Mouse (Mus musculus) cerebellum, postnatal 36 days (tissue): ENCODE results near the gene Mogs.

Source experiments
- DNase-seq, 2 experiments: peaks; one replicate each; pipeline ENCODE4 v3.0.0; 2021 to 2022; ENCODE audit warnings: mixed read lengths in 2 of 2

Mogs gene

DNA sequence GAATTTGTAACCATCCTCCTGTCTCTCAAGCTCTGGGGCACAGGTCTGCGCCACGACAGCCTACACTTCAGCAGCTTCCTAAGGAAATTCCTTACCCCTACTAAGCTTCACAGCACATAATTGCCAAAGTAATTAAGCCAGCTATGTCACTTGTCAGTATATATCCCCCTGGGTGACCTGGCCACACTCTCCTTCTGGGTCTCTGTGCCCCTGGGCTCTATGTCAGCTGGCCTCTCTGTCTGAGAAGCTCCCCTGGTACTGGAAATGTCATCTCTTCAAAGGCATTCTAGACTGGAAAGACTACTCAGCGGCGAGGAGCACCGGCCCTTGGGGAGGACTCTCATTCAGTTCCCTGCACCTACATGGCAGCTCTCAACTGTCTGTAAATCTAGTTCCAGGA is 7.7 kb downstream of the Mogs start:
- DNase-seq = no peak

DNA sequence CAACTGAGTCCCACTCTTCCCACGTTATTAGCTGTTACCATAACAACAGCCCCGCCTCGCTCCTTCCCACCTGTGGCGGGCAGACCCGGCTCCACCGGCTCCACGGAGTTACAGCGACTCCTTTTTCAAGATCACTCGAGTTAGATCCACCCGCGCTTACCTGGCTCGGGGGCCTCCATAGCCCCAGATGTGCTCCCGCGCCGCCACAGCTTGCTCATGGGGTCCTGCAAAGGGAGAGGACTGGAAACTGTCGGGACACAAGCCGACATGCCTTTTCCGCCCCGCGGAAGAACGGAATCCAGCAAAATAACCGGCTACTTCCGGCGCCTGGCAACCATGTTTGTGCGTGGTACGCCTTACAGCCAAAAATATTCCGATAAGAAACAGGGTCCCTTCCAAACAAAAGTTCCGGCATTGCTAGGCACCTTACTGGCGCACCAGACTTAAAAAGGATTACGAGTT is 9.6 kb downstream of the Mogs start:
- peak; percentile 85 to 87 for DNase-seq

GRCm38 (mm10) chr6:83125331-83125730 is 10.0 kb downstream of the Mogs start, which contains the start of gene Ino80b:
TSS of gene Ino80b (minus strand) at chr6:83125431.
- no peak for DNase-seq

DNA sequence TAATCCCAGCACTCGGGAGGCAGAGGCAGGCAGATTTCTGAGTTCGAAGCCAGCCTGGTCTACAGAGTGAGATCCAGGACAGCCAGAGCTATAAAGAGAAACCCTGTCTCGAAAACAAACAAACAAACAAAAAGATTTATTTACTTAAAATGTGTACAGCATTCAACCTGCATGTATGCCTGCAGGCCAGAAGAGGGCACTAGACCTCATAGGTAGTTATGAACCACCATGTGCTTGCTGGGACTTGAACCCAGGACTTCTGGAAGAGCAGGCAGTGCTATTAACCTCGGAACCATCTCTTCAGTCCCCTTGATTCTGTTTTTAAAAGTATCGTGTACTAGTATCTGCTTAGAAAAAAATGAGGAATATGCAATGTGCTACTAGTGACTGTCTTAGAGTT is 12.1 kb downstream of the Mogs start:
- no peak for DNase-seq

DNA sequence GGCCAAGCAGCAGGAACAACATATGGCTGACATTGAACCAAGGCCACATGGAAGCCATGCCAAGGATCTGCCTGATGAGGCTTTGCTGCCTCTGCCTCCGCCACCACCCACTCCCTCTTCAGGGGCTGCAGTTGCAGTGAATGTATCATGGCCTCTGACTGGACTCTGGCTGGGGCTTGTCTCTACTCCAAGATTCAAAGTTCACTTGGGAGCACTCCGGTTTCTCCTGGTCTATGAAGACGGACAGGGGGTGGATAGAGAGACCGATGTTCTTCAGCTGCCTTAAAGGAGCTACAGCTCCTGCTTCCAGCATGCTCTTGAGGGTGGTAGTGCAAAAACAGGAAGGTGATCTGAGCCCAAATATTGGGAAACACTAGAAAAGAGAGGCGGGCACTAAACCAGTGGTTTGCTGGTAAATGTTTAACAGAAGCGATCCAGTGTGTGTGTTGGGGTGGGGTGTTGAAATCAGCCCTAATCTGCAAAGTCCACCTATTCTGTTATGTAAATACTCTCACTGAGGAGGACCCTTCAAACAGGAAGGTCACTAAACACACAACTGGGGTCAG is 16.3 kb downstream of the Mogs start:
- DNase-seq = no peak

GRCm38 (mm10) chr6:83132176-83132919 is 17.1 kb downstream of the Mogs start:
- no peak for DNase-seq

GRCm38 (mm10) chr6:83134226-83134625 is 18.9 kb downstream of the Mogs start:
- no peak for DNase-seq

GRCm38 (mm10) chr6:83134951-83135513 is 19.7 kb downstream of the Mogs start, which contains the start of gene Rtkn:
TSS of gene Rtkn (plus strand) at chr6:83135463.
- DNase-seq = no peak

- no peak for DNase-seq
Measured at GRCm38 (mm10) chr6:83135571-83136161, 20.4 kb downstream of the Mogs start.

DNA sequence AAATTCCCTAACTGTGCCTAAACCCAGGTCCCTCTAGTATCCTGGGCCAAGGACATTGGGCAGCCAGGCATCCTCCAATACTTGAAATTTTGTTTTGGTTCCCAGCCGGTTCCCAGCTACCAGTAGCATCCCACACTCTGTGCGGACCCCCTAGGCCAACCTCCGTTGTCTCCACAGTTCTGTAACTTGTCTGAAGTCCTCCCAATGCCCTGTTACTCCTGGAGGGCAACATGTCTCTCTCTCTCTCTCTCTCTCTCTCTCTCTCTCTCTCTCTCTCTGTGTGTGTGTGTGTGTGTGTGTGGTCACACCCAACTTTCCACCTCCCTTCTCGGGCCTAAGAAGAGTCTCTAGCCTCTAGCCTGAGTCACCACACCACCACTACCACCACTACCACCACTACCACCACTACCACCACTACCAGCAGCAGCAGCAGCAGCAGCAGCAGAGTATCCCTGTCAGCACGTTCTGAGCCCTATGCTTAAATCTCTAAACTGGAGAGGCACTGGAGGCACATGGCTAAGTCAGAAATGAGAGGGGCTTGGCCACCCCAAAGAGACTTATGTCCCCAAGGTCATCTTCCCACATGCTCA is 21.1 kb downstream of the Mogs start:
- DNase-seq = no peak

GRCm38 (mm10) chr6:83136881-83137575 is 21.7 kb downstream of the Mogs start:
- DNase-seq = no peak

GRCm38 (mm10) chr6:83137576-83137950 is 22.3 kb downstream of the Mogs start:
- peak in 1 of 2 experiments; percentile 41 for DNase-seq

GRCm38 (mm10) chr6:83138056-83138455 is 22.8 kb downstream of the Mogs start:
- no peak for DNase-seq

GRCm38 (mm10) chr6:83140044-83140443 is 24.7 kb downstream of the Mogs start:
- no peak for DNase-seq

- DNase-seq = no peak
Measured at GRCm38 (mm10) chr6:83141636-83142035, 26.3 kb downstream of the Mogs start.

GRCm38 (mm10) chr6:83142211-83142731 is 27.0 kb downstream of the Mogs start:
- peak in 1 of 2 experiments; percentile 25 for DNase-seq

GRCm38 (mm10) chr6:83142886-83143285 is 27.6 kb downstream of the Mogs start:
- no peak for DNase-seq

DNA sequence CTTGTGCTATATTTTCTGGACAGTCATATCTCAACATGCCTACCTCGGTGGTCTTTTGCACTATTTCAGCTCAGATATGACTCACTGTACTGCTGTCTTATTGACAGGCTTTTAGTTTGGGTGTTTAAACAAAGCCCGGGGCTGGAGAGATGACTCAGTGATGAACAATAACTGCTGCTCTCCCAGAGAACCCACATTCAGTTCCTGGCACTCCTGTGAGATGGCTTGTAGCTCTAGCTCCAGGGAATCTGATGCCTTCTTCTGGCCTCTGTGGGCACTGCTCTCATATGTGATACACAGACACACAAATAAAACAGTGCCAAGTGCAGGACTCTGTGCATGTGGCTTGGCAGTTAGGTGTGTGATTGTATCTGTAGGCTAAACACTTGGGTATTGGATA is 29.9 kb downstream of the Mogs start:
- DNase-seq = no peak

GRCm38 (mm10) chr6:83145805-83146204 is 30.5 kb downstream of the Mogs start:
- no peak for DNase-seq

GRCm38 (mm10) chr6:83147280-83147679 is 32.0 kb downstream of the Mogs start:
- DNase-seq = no peak

DNA sequence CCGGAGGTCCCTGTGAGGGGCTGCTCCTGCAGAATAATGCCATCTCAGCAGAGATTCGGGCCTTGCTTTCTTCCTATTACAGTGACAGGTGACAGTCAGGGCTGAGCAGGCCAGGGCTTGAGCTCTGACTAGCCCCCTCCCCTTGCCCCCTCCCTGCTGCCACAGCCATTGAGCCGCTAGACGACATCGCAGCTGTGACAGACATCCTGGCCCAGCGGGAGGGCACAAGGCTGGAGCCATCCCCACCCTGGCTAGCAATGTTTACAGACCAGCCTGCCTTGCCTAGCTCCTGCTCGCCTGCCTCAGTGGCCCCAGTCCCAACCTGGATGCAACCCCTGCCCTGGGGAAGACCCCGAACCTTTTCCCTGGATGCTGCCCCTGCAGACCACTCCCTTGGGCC is 36.4 kb downstream of the Mogs start:
- no peak for DNase-seq

- no peak for DNase-seq
Measured at GRCm38 (mm10) chr6:83153038-83153437, 37.7 kb downstream of the Mogs start.
